ENCODE assay signal across 10 mouse cellular contexts in genomic region chr11:43470118-43470517, GRCm38 (mm10). TPM values are rescaled to one million over a fixed set of nuclear protein-coding genes. Genes with fewer than 3 reads are reported as not detected.
DNase-seq lines count a peak whose midpoint lies in the region; ATAC-seq and TF ChIP-seq lines count a peak whose summit lies in the region.
"Had no signal": no experiment of that assay in that cellular context is flagged by ENCODE, and none has a peak within 500 bp of the region (broad histone marks: within the 10 kb centered on the region; RNA-seq: fewer than 3 reads in every experiment).

No protein-coding gene starts in this region.

- TF ChIP-seq POLR2A in liver, adult 2 months (IDR thresholded peaks at IDR 0.05; ENCODE audit: extremely low read depth, insufficient read depth, low read length), result no peak

- no peak overlapping the region for H3K9ac ChIP-seq in liver, adult 2 months (ENCODE audit: low read depth, low read length)
- no peak overlapping the region for H3K9ac ChIP-seq in liver, embryonic 12.5 days
- no peak overlapping the region for H3K9ac ChIP-seq in heart, postnatal 0 days (replicated peaks; ENCODE audit: low read depth, low read length)
- no peak overlapping the region for H3K9ac ChIP-seq in stomach, embryonic 16.5 days (ENCODE audit: low read length)
- no peak overlapping the region for H3K9ac ChIP-seq in forebrain, embryonic 16.5 days (replicated peaks; ENCODE audit: low read depth, low read length)
- H3K9ac ChIP-seq: embryonic facial prominence, embryonic 13.5 days; neural tube, embryonic 12.5 days had no signal

- no peaks in the 10 kb centered on the region for H3K79me2 ChIP-seq in liver, adult 2 months (ENCODE audit: control insufficient read depth, insufficient read depth, low read length)

- WGBS in liver, adult 2 months, result 44% methylated on average over 5 of the region's 5 CpGs
- 15% methylated on average over 5 of the region's 5 CpGs for WGBS in liver, embryonic 12.5 days (ENCODE audit: insufficient replicate concordance)
- WGBS in heart, postnatal 0 days, result 18% methylated on average over 5 of the region's 5 CpGs
- 29% methylated on average over 5 of the region's 5 CpGs for WGBS in stomach, embryonic 16.5 days
- 76% methylated on average over 5 of the region's 5 CpGs for WGBS in forebrain, embryonic 16.5 days

- TF ChIP-seq CTCF in liver, adult 2 months (IDR thresholded peaks at IDR 0.05; ENCODE audit: low read depth, low read length), result no peak
- no peak for TF ChIP-seq CTCF in heart, postnatal 0 days (IDR thresholded peaks at IDR 0.05; ENCODE audit: low read depth)

- H3K27ac ChIP-seq in liver, adult 2 months (replicated peaks; ENCODE audit: insufficient read depth, low read depth, low read length), result no peak overlapping the region; the same call in 1 of the 2 replicates
- no peak overlapping the region for H3K27ac ChIP-seq in liver, embryonic 12.5 days
- peak overlapping the region; percentile 69 for H3K27ac ChIP-seq in heart, postnatal 0 days (ENCODE audit: low read depth)
- peak overlapping the region; percentile 54; the same call in 1 of the 2 replicates for H3K27ac ChIP-seq in stomach, embryonic 16.5 days (ENCODE audit: low read length)
- no peak overlapping the region for H3K27ac ChIP-seq in forebrain, embryonic 16.5 days (ENCODE audit: low read length)
- H3K27ac ChIP-seq: embryonic facial prominence, embryonic 13.5 days; neural tube, embryonic 12.5 days had no signal

- no peaks in the 10 kb centered on the region for H3K9me3 ChIP-seq in liver, embryonic 12.5 days (replicated peaks)
- no peaks in the 10 kb centered on the region for H3K9me3 ChIP-seq in heart, postnatal 0 days (replicated peaks; ENCODE audit: control insufficient read depth, low read length)
- no peaks in the 10 kb centered on the region for H3K9me3 ChIP-seq in stomach, embryonic 16.5 days (replicated peaks; ENCODE audit: control insufficient read depth, low read length)
- H3K9me3 ChIP-seq in forebrain, embryonic 16.5 days (ENCODE audit: control insufficient read depth, low read length), result no peaks in the 10 kb centered on the region
- H3K9me3 ChIP-seq: embryonic facial prominence, embryonic 13.5 days; neural tube, embryonic 12.5 days had no signal

- H3K36me3 ChIP-seq in liver, adult 2 months (ENCODE audit: control insufficient read depth, insufficient read depth, low read length), result no peaks in the 10 kb centered on the region
- no peaks in the 10 kb centered on the region for H3K36me3 ChIP-seq in liver, embryonic 12.5 days
- no peaks in the 10 kb centered on the region for H3K36me3 ChIP-seq in heart, postnatal 0 days (replicated peaks; ENCODE audit: control insufficient read depth, insufficient read depth, low read length)
- H3K36me3 ChIP-seq in stomach, embryonic 16.5 days (ENCODE audit: control insufficient read depth, insufficient read depth, low read length), result no peaks in the 10 kb centered on the region
- H3K36me3 ChIP-seq in forebrain, embryonic 16.5 days (ENCODE audit: control insufficient read depth, insufficient read depth), result no peaks in the 10 kb centered on the region
- H3K36me3 ChIP-seq: embryonic facial prominence, embryonic 13.5 days; neural tube, embryonic 12.5 days had no signal

- H3K4me3 ChIP-seq in liver, adult 2 months (ENCODE audit: insufficient read depth, low read depth, low read length), result no peak overlapping the region
- no peak overlapping the region for H3K4me3 ChIP-seq in liver, embryonic 12.5 days
- H3K4me3 ChIP-seq in heart, postnatal 0 days (ENCODE audit: low read depth, low read length), result no peak overlapping the region
- H3K4me3 ChIP-seq in stomach, embryonic 16.5 days (replicated peaks; ENCODE audit: low read length), result no peak overlapping the region
- no peak overlapping the region for H3K4me3 ChIP-seq in forebrain, embryonic 16.5 days (replicated peaks; ENCODE audit: low read length)
- H3K4me3 ChIP-seq: embryonic facial prominence, embryonic 13.5 days; neural tube, embryonic 12.5 days had no signal

- H3K4me1 ChIP-seq in liver, adult 2 months (ENCODE audit: control insufficient read depth, insufficient read depth, low read length), result no peaks in the 10 kb centered on the region
- peaks cover 10% of the 10 kb centered on the region for H3K4me1 ChIP-seq in liver, embryonic 12.5 days
- H3K4me1 ChIP-seq in heart, postnatal 0 days (ENCODE audit: control insufficient read depth, insufficient read depth), result peaks cover 14% of the 10 kb centered on the region; the same call in 1 of the 2 replicates
- H3K4me1 ChIP-seq in stomach, embryonic 16.5 days (ENCODE audit: control insufficient read depth, insufficient read depth, low read length), result peaks cover 13% of the 10 kb centered on the region
- peaks cover 8% of the 10 kb centered on the region for H3K4me1 ChIP-seq in forebrain, embryonic 16.5 days (replicated peaks; ENCODE audit: control insufficient read depth, insufficient read depth, low read length)

- peak; percentile 34 for DNase-seq in liver, adult 2 months (ENCODE audit: extremely low read depth, low read depth, low spot score)
- DNase-seq in heart, postnatal 0 days (ENCODE audit: low spot score), result peak; percentile 58
- peak; percentile 46 to 60 for DNase-seq in kidney, postnatal 25 days
- DNase-seq in frontal cortex, postnatal 10 days (ENCODE audit: low spot score in 2 of 2), result no peak

- ATAC-seq in liver, embryonic 12.5 days, result no peak
- ATAC-seq in heart, postnatal 0 days (ENCODE audit: insufficient read depth, low read depth), result peak; percentile 47; the same call in 1 of the 2 replicates
- ATAC-seq in stomach, embryonic 16.5 days (ENCODE audit: insufficient read depth, low FRiP score), result no peak
- ATAC-seq in forebrain, embryonic 16.5 days, result no peak

- no peak for TF ChIP-seq EP300 in heart, postnatal 0 days (IDR thresholded peaks at IDR 0.05; ENCODE audit: low read depth)

- peaks cover 6% of the 10 kb centered on the region for H3K27me3 ChIP-seq in liver, adult 2 months (ENCODE audit: control insufficient read depth, insufficient read depth, low read length)
- H3K27me3 ChIP-seq in liver, embryonic 12.5 days (replicated peaks), result peaks cover 4% of the 10 kb centered on the region
- no peaks in the 10 kb centered on the region for H3K27me3 ChIP-seq in heart, postnatal 0 days (ENCODE audit: control insufficient read depth, insufficient read depth, low read length)
- H3K27me3 ChIP-seq in stomach, embryonic 16.5 days (ENCODE audit: control insufficient read depth, insufficient read depth, low read length), result no peaks in the 10 kb centered on the region
- no peaks in the 10 kb centered on the region for H3K27me3 ChIP-seq in forebrain, embryonic 16.5 days (replicated peaks; ENCODE audit: control insufficient read depth, insufficient read depth, low read length)
- H3K27me3 ChIP-seq: embryonic facial prominence, embryonic 13.5 days; neural tube, embryonic 12.5 days had no signal

- no peak overlapping the region for H3K4me2 ChIP-seq in liver, embryonic 12.5 days
- peak overlapping the region; percentile 28; the same call in 1 of the 2 replicates for H3K4me2 ChIP-seq in heart, postnatal 0 days (ENCODE audit: low read depth, low read length)
- no peak overlapping the region for H3K4me2 ChIP-seq in stomach, embryonic 16.5 days (ENCODE audit: low read depth, low read length)
- no peak overlapping the region for H3K4me2 ChIP-seq in forebrain, embryonic 16.5 days (ENCODE audit: low read length)
- H3K4me2 ChIP-seq: embryonic facial prominence, embryonic 13.5 days; neural tube, embryonic 12.5 days had no signal

RNA-seq across cellular contexts. Expression of gene C1qtnf2, which starts 4.0 kb away (rescaled TPM):
- total RNA-seq in liver, adult 2 months (2014; rRNA removed), result 1.2 and 1.5 TPM in 2 replicates
- polyA plus RNA-seq in liver, adult 2 months (2012; rRNA removed), result 1.4 and 2.6 TPM in 2 replicates
- 0.29 and 0.42 TPM in 2 replicates for polyA plus RNA-seq in liver, embryonic 12.5 days (2016; fragmentation: Nextera tagmentation; extraction: Ambion mirVana)
- total RNA-seq in heart, postnatal 0 days (2014; rRNA removed; ENCODE audit: low replicate concordance), result 6.3 and 14.3 TPM in 2 replicates
- 13.9 and 14.0 TPM in 2 replicates for polyA plus RNA-seq in heart, postnatal 0 days (2015; fragmentation: Nextera tagmentation; extraction: Ambion mirVana)
- polyA plus RNA-seq in stomach, embryonic 16.5 days (2015; fragmentation: Nextera tagmentation; extraction: Ambion mirVana), result 13.8 TPM in 2 replicates
- 5.9 and 6.5 TPM in 2 replicates for polyA plus RNA-seq in forebrain, embryonic 16.5 days (2015; fragmentation: Nextera tagmentation; extraction: Ambion mirVana)
- total RNA-seq: megakaryocyte-erythroid progenitor cell, adult 5-6 weeks had no signal

RNA-seq across cellular contexts. Expression of gene Slu7, which starts 36.6 kb away (rescaled TPM):
- total RNA-seq in liver, adult 2 months (2014; rRNA removed), result 11.8 and 13.2 TPM in 2 replicates
- 1.7 and 2.4 TPM in 2 replicates for polyA plus RNA-seq in liver, adult 2 months (2012; rRNA removed)
- polyA plus RNA-seq in liver, embryonic 12.5 days (2016; fragmentation: Nextera tagmentation; extraction: Ambion mirVana), result 31.6 and 32.3 TPM in 2 replicates
- 7.2 and 8.0 TPM in 2 replicates for total RNA-seq in heart, postnatal 0 days (2014; rRNA removed; ENCODE audit: low replicate concordance)
- polyA plus RNA-seq in heart, postnatal 0 days (2015; fragmentation: Nextera tagmentation; extraction: Ambion mirVana), result 31.7 and 36.0 TPM in 2 replicates
- polyA plus RNA-seq in stomach, embryonic 16.5 days (2015; fragmentation: Nextera tagmentation; extraction: Ambion mirVana), result 47.0 and 51.1 TPM in 2 replicates
- polyA plus RNA-seq in forebrain, embryonic 16.5 days (2015; fragmentation: Nextera tagmentation; extraction: Ambion mirVana), result 76.9 and 87.8 TPM in 2 replicates

RNA-seq across cellular contexts. Expression of gene Pttg1, which starts 44.1 kb away (rescaled TPM):
- total RNA-seq in liver, adult 2 months (2014; rRNA removed), result 40.0 and 45.4 TPM in 2 replicates
- polyA plus RNA-seq in liver, adult 2 months (2012; rRNA removed), result 12.0 and 17.7 TPM in 2 replicates
- 57.5 and 63.6 TPM in 2 replicates for polyA plus RNA-seq in liver, embryonic 12.5 days (2016; fragmentation: Nextera tagmentation; extraction: Ambion mirVana)
- total RNA-seq in heart, postnatal 0 days (2014; rRNA removed; ENCODE audit: low replicate concordance), result 78.1 and 88.3 TPM in 2 replicates
- 179 and 190 TPM in 2 replicates for polyA plus RNA-seq in heart, postnatal 0 days (2015; fragmentation: Nextera tagmentation; extraction: Ambion mirVana)
- 58.7 and 65.1 TPM in 2 replicates for polyA plus RNA-seq in stomach, embryonic 16.5 days (2015; fragmentation: Nextera tagmentation; extraction: Ambion mirVana)
- polyA plus RNA-seq in forebrain, embryonic 16.5 days (2015; fragmentation: Nextera tagmentation; extraction: Ambion mirVana), result 27.0 and 32.7 TPM in 2 replicates

RNA-seq across cellular contexts. Expression of gene Ccnjl, which starts 58.5 kb away (rescaled TPM):
- total RNA-seq in liver, adult 2 months (2014; rRNA removed), result 0.07 and 0.09 TPM in 2 replicates
- polyA plus RNA-seq in liver, adult 2 months (2012; rRNA removed), result 0.10 and 0.20 TPM in 2 replicates
- 5.4 and 5.6 TPM in 2 replicates for polyA plus RNA-seq in liver, embryonic 12.5 days (2016; fragmentation: Nextera tagmentation; extraction: Ambion mirVana)
- total RNA-seq in heart, postnatal 0 days (2014; rRNA removed; ENCODE audit: low replicate concordance), result 8.9 and 10.8 TPM in 2 replicates
- polyA plus RNA-seq in heart, postnatal 0 days (2015; fragmentation: Nextera tagmentation; extraction: Ambion mirVana), result 10.1 and 11.7 TPM in 2 replicates
- 9.9 and 11.0 TPM in 2 replicates for polyA plus RNA-seq in stomach, embryonic 16.5 days (2015; fragmentation: Nextera tagmentation; extraction: Ambion mirVana)
- polyA plus RNA-seq in forebrain, embryonic 16.5 days (2015; fragmentation: Nextera tagmentation; extraction: Ambion mirVana), result 9.5 and 13.5 TPM in 2 replicates

Comparison
In these comparisons a context has a peak if more than half of its experiments do, and no peak if none do; other contexts are left out.
1. DNase-seq: peak in liver, adult 2 months (single experiment), heart, postnatal 0 days (single experiment) and kidney, postnatal 25 days (2 of 2); none in frontal cortex, postnatal 10 days (0 of 2).
2. H3K27ac ChIP-seq: peak in heart, postnatal 0 days (single experiment) and stomach, embryonic 16.5 days (single experiment); none in liver, adult 2 months (single experiment), liver, embryonic 12.5 days (single experiment) and forebrain, embryonic 16.5 days (single experiment).